Mouse (Mus musculus): ENCODE measurements around the gene Fat3. TPM values are rescaled to one million over a fixed set of nuclear protein-coding genes. Genes with fewer than 3 reads are reported as not detected.
A peak's percentile ranks its signal among the peaks of the same experiment; 100 is the strongest.

Gene Fat3
- total RNA-seq, 2 experiments from 2014 or later: not detected

GRCm38 (mm10) chr9:16439941-16440340, 61.1 kb downstream of the Fat3 start:
- no peak for ATAC-seq (replicated peaks; ENCODE audit: poor library complexity)

- ATAC-seq (replicated peaks; ENCODE audit: poor library complexity): no peak
Observed at GRCm38 (mm10) chr9:16437805-16438204, 63.3 kb downstream of the Fat3 start.

- no peak for ATAC-seq (replicated peaks; ENCODE audit: poor library complexity)
Observed at GRCm38 (mm10) chr9:16428589-16428988, 72.5 kb downstream of the Fat3 start.

GRCm38 (mm10) chr9:16422707-16423106, 78.4 kb downstream of the Fat3 start:
- no peak for ATAC-seq (replicated peaks; ENCODE audit: poor library complexity)

GRCm38 (mm10) chr9:16402815-16403214, 98.3 kb downstream of the Fat3 start:
- ATAC-seq (replicated peaks; ENCODE audit: poor library complexity): no peak

- ATAC-seq (replicated peaks; ENCODE audit: poor library complexity): no peak
Observed at GRCm38 (mm10) chr9:16398734-16399686, 102.1 kb downstream of the Fat3 start.

GRCm38 (mm10) chr9:16389141-16389540, 111.9 kb downstream of the Fat3 start:
- no peak for ATAC-seq (replicated peaks; ENCODE audit: poor library complexity)

GRCm38 (mm10) chr9:16387527-16387926, 113.6 kb downstream of the Fat3 start:
- no peak for ATAC-seq (replicated peaks; ENCODE audit: poor library complexity)

GRCm38 (mm10) chr9:16363713-16364112, 137.4 kb downstream of the Fat3 start:
- ATAC-seq (replicated peaks; ENCODE audit: poor library complexity): peak; percentile 88

GRCm38 (mm10) chr9:16361811-16362210, 139.3 kb downstream of the Fat3 start:
- no peak for ATAC-seq (replicated peaks; ENCODE audit: poor library complexity)

GRCm38 (mm10) chr9:16356636-16357035, 144.4 kb downstream of the Fat3 start:
- ATAC-seq (replicated peaks; ENCODE audit: poor library complexity): no peak

- no peak for ATAC-seq (replicated peaks; ENCODE audit: poor library complexity)
Observed at GRCm38 (mm10) chr9:16354906-16355305, 146.2 kb downstream of the Fat3 start.

GRCm38 (mm10) chr9:16353049-16353724, 147.9 kb downstream of the Fat3 start:
- ATAC-seq (replicated peaks; ENCODE audit: poor library complexity): no peak

GRCm38 (mm10) chr9:16352486-16353048, 148.5 kb downstream of the Fat3 start:
- no peak for ATAC-seq (replicated peaks; ENCODE audit: poor library complexity)

GRCm38 (mm10) chr9:16344902-16345855, 155.9 kb downstream of the Fat3 start:
- no peak for ATAC-seq (replicated peaks; ENCODE audit: poor library complexity)

- no peak for ATAC-seq (replicated peaks; ENCODE audit: poor library complexity)
Observed at GRCm38 (mm10) chr9:16343191-16343590, 157.9 kb downstream of the Fat3 start.

- ATAC-seq (replicated peaks; ENCODE audit: poor library complexity): no peak
Observed at GRCm38 (mm10) chr9:16342577-16342976, 158.5 kb downstream of the Fat3 start.

- ATAC-seq (replicated peaks; ENCODE audit: poor library complexity): no peak
Observed at GRCm38 (mm10) chr9:16330290-16330984, 170.6 kb downstream of the Fat3 start.

GRCm38 (mm10) chr9:16318957-16319356, 182.1 kb downstream of the Fat3 start:
- peak; percentile 48; the same call in 1 of the 2 replicates for ATAC-seq (replicated peaks; ENCODE audit: poor library complexity)
